Mouse (Mus musculus): ENCODE data around the gene Laptm5. TPM values are rescaled to one million over a fixed set of nuclear protein-coding genes. Genes with fewer than 3 reads are reported as not detected.
A peak's percentile ranks its signal among the peaks of the same experiment; 100 is the strongest.

Laptm5 gene
- polyA plus RNA-seq, 1 experiment from 2014 or later: 13.7 TPM

DNA sequence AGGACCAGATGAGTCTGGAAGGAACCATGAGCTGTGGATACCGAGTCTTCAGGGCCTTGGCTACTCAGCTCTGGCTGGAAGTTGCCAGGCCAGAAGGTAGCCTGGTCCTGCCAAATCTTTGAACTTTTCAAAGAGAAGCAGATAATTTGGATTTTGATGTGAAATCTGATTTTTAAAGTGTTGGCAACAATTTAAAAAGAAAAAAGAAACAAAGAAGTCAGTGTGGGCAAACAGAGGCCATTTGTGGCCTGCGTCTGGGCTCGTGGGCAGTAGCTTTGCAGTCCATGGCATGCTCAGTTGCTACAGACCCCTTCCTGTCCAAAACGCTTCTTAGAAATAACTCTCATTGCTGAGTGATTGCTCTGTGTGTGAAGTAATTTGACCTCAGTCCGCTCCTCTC lies 31.6 kb upstream of the Laptm5 start:
- no peak overlapping the region for H3K9ac ChIP-seq
- H3K4me1 ChIP-seq (replicated peaks): peaks cover 21% of the 10 kb centered on the region
- no peak for ATAC-seq (ENCODE audit: insufficient number of reproducible peaks, low FRiP score)
- H3K27ac ChIP-seq (ENCODE audit: poor library complexity, severe bottlenecking): no peak overlapping the region
- H3K27me3 ChIP-seq (replicated peaks): peaks cover 11% of the 10 kb centered on the region; the same call in 1 of the 2 replicates
- 69% methylated on average over 5 of the region's 5 CpGs for WGBS
- no peaks in the 10 kb centered on the region for H3K36me3 ChIP-seq
- H3K9me3 ChIP-seq (replicated peaks): no peaks in the 10 kb centered on the region
- no peak overlapping the region for H3K4me2 ChIP-seq
- no peak overlapping the region for H3K4me3 ChIP-seq

DNA sequence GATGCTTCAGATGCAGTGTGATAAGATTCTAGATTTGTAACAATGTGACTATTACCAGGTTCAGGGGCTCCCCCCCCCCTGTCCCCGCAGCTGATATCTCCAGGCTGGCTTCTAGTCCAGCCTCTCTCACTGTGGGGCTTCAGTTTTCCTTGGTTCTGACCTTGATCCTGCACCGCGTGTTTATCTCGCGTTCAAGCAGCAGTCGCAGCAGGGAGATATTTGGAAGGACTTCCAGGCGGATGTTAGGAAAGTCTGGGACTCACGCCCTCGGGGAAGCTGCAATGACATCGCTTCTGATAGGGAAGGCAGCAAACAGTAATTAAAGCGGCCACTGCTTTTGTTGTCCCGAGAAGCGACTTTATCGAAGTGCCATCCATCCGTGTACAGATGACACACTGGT lies 30.2 kb upstream of the Laptm5 start:
- no peaks in the 10 kb centered on the region for H3K9me3 ChIP-seq (replicated peaks)
- WGBS: 31% methylated on average over 15 of the region's 15 CpGs
- H3K36me3 ChIP-seq: no peaks in the 10 kb centered on the region
- H3K27ac ChIP-seq (ENCODE audit: poor library complexity, severe bottlenecking): no peak overlapping the region
- H3K4me3 ChIP-seq: no peak overlapping the region
- no peak for ATAC-seq (ENCODE audit: insufficient number of reproducible peaks, low FRiP score)
- H3K4me1 ChIP-seq (replicated peaks): peaks cover 21% of the 10 kb centered on the region; the same call in 1 of the 2 replicates
- H3K4me2 ChIP-seq: no peak overlapping the region
- no peak overlapping the region for H3K9ac ChIP-seq
- H3K27me3 ChIP-seq (replicated peaks): peaks cover 5% of the 10 kb centered on the region; the same call in 1 of the 2 replicates

- no peak for ATAC-seq (ENCODE audit: insufficient number of reproducible peaks, low FRiP score)
- no peak overlapping the region for H3K27ac ChIP-seq (ENCODE audit: poor library complexity, severe bottlenecking)
Measured at GRCm38 (mm10) chr4:130883820-130884533, 28.9 kb upstream of the Laptm5 start.

GRCm38 (mm10) chr4:130887148-130887745 lies 25.7 kb upstream of the Laptm5 start:
- no peak for ATAC-seq (ENCODE audit: insufficient number of reproducible peaks, low FRiP score)
- WGBS: 63% methylated on average over 11 of the region's 11 CpGs
- peaks cover 30% of the 10 kb centered on the region for H3K4me1 ChIP-seq (replicated peaks)
- H3K27ac ChIP-seq (ENCODE audit: poor library complexity, severe bottlenecking): no peak overlapping the region
- H3K36me3 ChIP-seq: no peaks in the 10 kb centered on the region
- no peak overlapping the region for H3K4me2 ChIP-seq
- no peaks in the 10 kb centered on the region for H3K9me3 ChIP-seq (replicated peaks)
- no peak overlapping the region for H3K9ac ChIP-seq
- H3K4me3 ChIP-seq: no peak overlapping the region
- no peaks in the 10 kb centered on the region; the same call in 1 of the 2 replicates for H3K27me3 ChIP-seq (replicated peaks)

More at GRCm38 (mm10) chr4:130883820-130884533, 28.9 kb upstream of the Laptm5 start:
- no peak overlapping the region for H3K4me2 ChIP-seq
- no peak overlapping the region for H3K9ac ChIP-seq
- H3K4me3 ChIP-seq: no peak overlapping the region
- WGBS: 23% methylated on average over 13 of the region's 13 CpGs
- peaks cover 5% of the 10 kb centered on the region; the same call in 1 of the 2 replicates for H3K27me3 ChIP-seq (replicated peaks)
- peaks cover 18% of the 10 kb centered on the region; the same call in 1 of the 2 replicates for H3K4me1 ChIP-seq (replicated peaks)
- H3K36me3 ChIP-seq: no peaks in the 10 kb centered on the region
- H3K9me3 ChIP-seq (replicated peaks): no peaks in the 10 kb centered on the region

DNA sequence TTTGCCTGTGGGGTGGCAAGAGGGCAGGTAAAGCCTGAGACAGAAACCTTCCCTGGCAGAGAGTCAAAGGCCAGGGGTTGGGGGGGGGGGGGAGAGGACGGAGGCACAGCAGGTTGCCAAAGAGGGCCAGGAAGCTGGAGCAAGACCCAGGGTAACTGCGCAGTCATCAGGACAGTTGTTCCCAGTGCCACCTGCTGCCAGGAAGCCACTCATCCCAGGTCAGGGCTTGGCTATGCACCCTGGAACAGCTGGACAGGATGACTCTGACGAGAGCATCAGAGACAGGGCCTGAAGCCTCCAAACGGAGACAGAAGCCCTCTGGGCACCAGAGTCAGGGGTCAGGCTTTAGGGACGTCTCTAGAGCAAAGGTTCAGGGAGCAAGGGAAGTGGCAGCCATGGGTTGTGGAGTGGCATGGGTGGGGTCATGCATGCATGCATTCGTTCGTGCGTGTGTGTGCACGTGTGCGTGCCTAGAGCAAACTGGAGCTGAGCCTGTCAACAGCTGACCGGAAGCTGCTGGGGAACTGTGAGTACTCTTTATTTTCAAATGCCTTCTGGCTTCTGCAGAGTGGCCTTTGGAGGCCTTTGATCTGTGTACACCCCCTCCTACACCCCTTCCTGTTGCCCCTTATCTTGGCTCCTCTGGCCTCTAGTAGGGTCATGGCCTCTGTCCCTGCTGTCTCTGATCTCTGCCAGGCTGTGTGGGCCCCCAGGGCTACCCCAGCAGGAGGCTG lies 23.0 kb upstream of the Laptm5 start:
- Histone ChIP-seq H3K27me3 (replicated peaks) (no peaks in the 10 kb centered on the region), H3K9ac (no peak overlapping the region), H3K36me3 (no peaks in the 10 kb centered on the region), H3K4me3 (no peak overlapping the region), H3K4me1 (replicated peaks) (peaks cover 16% of the 10 kb centered on the region), H3K4me2 (no peak overlapping the region), H3K27ac (ENCODE audit: poor library complexity, severe bottlenecking) (no peak overlapping the region), H3K9me3 (replicated peaks) (no peaks in the 10 kb centered on the region)
- 23% methylated on average over 11 of the region's 11 CpGs for WGBS
- 0 out of 2 replicates have a peak, but pooled peaks have one; percentile 13 for ATAC-seq (ENCODE audit: insufficient number of reproducible peaks, low FRiP score)

GRCm38 (mm10) chr4:130890511-130890840 lies 22.4 kb upstream of the Laptm5 start:
- Histone ChIP-seq H3K4me3 (no peak overlapping the region), H3K4me1 (replicated peaks) (peaks cover 16% of the 10 kb centered on the region), H3K27ac (ENCODE audit: poor library complexity, severe bottlenecking) (no peak overlapping the region)

DNA sequence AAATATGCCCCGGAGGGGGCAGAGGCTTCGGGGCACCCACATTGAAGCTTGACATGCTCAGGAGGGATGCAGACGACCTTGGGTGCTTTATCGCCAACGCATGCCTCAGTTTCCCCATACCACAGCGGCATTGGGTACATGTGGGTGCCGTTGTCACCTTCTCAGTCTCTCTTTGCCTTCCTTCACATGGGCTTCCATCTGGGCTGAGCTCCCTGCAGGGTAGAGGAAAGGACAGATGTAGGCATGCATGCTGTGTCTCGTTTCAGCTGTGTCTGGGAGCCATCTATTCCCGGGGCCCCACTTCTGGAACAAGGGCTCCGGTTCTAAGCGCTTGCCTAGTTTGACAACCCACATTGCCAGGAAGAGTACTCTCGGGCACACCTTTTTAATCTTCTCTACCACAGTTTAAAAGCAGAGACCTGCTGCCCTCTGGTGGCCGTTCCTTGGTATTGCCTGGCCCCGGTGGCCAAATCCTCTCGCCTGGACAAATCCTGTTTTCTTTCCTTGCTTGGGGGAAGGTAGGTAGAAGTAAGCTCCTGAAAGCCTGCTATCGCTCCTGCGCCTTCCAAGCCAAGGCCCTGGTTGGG lies 20.8 kb upstream of the Laptm5 start:
- Histone ChIP-seq H3K9ac (no peak overlapping the region), H3K9me3 (replicated peaks) (no peaks in the 10 kb centered on the region; the same call in 1 of the 2 replicates), H3K4me3 (no peak overlapping the region), H3K4me1 (replicated peaks) (peaks cover 16% of the 10 kb centered on the region), H3K36me3 (no peaks in the 10 kb centered on the region), H3K27me3 (replicated peaks) (no peaks in the 10 kb centered on the region), H3K4me2 (no peak overlapping the region), H3K27ac (ENCODE audit: poor library complexity, severe bottlenecking) (no peak overlapping the region)
- WGBS: 30% methylated on average over 17 of the region's 17 CpGs
- ATAC-seq (ENCODE audit: insufficient number of reproducible peaks, low FRiP score): no peak

More at GRCm38 (mm10) chr4:130890511-130890840, 22.4 kb upstream of the Laptm5 start:
- no peak overlapping the region for H3K4me2 ChIP-seq
- H3K27me3 ChIP-seq (replicated peaks): no peaks in the 10 kb centered on the region
- no peak for ATAC-seq (ENCODE audit: insufficient number of reproducible peaks, low FRiP score)
- no peaks in the 10 kb centered on the region for H3K9me3 ChIP-seq (replicated peaks)
- H3K9ac ChIP-seq: no peak overlapping the region
- H3K36me3 ChIP-seq: no peaks in the 10 kb centered on the region

DNA sequence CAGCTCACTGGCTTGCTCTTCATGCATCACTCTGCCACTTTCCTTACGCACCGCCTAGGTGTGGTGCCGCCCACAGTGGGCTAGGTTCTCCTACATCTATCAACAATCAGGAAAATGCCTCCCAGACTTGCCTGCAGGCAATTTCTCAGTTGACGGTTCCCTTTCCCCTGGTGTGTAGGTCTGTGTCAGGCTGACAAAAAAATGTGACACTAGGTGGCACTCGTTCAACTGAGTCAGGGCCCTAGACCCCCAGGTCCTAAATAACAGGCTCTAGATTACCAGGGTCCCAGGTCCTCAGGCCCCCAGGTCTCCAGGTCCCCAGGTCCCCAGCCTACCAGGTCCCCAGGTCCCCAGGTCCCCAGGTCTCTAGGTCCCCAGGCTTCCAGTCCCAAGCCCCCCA lies 19.2 kb upstream of the Laptm5 start:
- Histone ChIP-seq H3K36me3 (no peaks in the 10 kb centered on the region), H3K4me1 (replicated peaks) (peaks cover 16% of the 10 kb centered on the region), H3K9ac (no peak overlapping the region), H3K9me3 (replicated peaks) (no peaks in the 10 kb centered on the region; the same call in 1 of the 2 replicates), H3K4me2 (no peak overlapping the region), H3K27me3 (replicated peaks) (peaks cover 5% of the 10 kb centered on the region; the same call in 1 of the 2 replicates), H3K4me3 (no peak overlapping the region), H3K27ac (ENCODE audit: poor library complexity, severe bottlenecking) (no peak overlapping the region)
- ATAC-seq (ENCODE audit: insufficient number of reproducible peaks, low FRiP score): no peak
- 54% methylated on average over 5 of the region's 5 CpGs for WGBS

DNA sequence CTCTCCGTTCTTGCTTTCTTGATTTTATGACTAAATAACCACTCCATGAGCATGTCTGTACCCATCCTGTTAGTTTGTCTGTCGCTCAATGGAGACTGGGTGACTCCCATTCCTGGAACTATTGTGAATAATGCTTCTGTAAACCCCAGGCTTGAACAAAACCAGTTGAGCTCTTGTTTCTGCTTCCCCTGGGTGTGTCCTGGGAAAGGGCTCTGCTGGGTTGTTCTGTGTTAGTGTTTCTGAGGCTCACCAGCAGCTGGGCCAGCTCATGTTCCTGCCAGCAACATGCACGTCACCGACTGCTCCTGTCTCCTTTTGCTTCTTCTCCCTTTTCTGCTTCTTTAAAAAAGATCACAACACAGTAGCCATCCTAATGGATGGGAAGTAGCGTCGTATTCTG lies 17.2 kb upstream of the Laptm5 start:
- H3K27ac ChIP-seq (ENCODE audit: poor library complexity, severe bottlenecking): no peak overlapping the region
- H3K9ac ChIP-seq: no peak overlapping the region
- H3K9me3 ChIP-seq (replicated peaks): no peaks in the 10 kb centered on the region; the same call in 1 of the 2 replicates
- no peaks in the 10 kb centered on the region for H3K36me3 ChIP-seq
- WGBS: 81% methylated on average over 6 of the region's 6 CpGs
- H3K4me2 ChIP-seq: no peak overlapping the region
- no peak overlapping the region for H3K4me3 ChIP-seq
- ATAC-seq (ENCODE audit: insufficient number of reproducible peaks, low FRiP score): no peak
- H3K4me1 ChIP-seq (replicated peaks): peaks cover 13% of the 10 kb centered on the region
- H3K27me3 ChIP-seq (replicated peaks): peaks cover 5% of the 10 kb centered on the region; the same call in 1 of the 2 replicates

DNA sequence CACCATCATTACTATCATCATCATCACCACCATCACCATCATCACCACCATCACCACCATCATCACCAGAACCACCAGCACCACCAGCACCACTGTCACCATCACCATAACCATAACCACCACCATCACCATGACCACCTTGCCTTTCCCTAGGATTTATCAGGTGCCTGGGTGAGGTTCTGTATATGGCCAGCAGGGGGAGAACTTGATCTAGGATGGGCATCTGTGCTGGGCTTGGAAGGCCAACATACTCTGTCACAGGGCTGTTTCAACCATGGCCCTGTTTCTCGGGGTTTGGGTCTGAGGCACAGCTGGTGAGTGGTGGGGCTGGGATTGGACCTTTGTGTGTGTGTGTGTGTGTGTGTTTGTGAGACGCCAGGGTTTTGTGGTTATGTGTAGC lies 16.6 kb upstream of the Laptm5 start:
- no peak for ATAC-seq (ENCODE audit: insufficient number of reproducible peaks, low FRiP score)
- H3K9me3 ChIP-seq (replicated peaks): no peaks in the 10 kb centered on the region; the same call in 1 of the 2 replicates
- H3K9ac ChIP-seq: no peak overlapping the region
- peaks cover 5% of the 10 kb centered on the region; the same call in 1 of the 2 replicates for H3K27me3 ChIP-seq (replicated peaks)
- H3K4me3 ChIP-seq: no peak overlapping the region
- H3K4me1 ChIP-seq (replicated peaks): peaks cover 12% of the 10 kb centered on the region
- no peaks in the 10 kb centered on the region for H3K36me3 ChIP-seq
- no peak overlapping the region for H3K27ac ChIP-seq (ENCODE audit: poor library complexity, severe bottlenecking)
- 68% methylated on average over 2 of the region's 2 CpGs for WGBS
- no peak overlapping the region for H3K4me2 ChIP-seq

GRCm38 (mm10) chr4:130899383-130899781 lies 13.5 kb upstream of the Laptm5 start:
- 73% methylated on average over 2 of the region's 3 CpGs for WGBS
- ATAC-seq (ENCODE audit: insufficient number of reproducible peaks, low FRiP score): no peak
- 0 out of 2 replicates have a peak overlapping the region, but pooled peaks have one; percentile 40 for H3K27ac ChIP-seq (ENCODE audit: poor library complexity, severe bottlenecking)

More at GRCm38 (mm10) chr4:130899383-130899781, 13.5 kb upstream of the Laptm5 start:
- Histone ChIP-seq H3K27me3 (replicated peaks) (peaks cover 5% of the 10 kb centered on the region; the same call in 1 of the 2 replicates), H3K9ac (no peak overlapping the region), H3K36me3 (no peaks in the 10 kb centered on the region), H3K4me2 (no peak overlapping the region), H3K4me1 (replicated peaks) (peaks cover 29% of the 10 kb centered on the region), H3K4me3 (no peak overlapping the region), H3K9me3 (replicated peaks) (no peaks in the 10 kb centered on the region; the same call in 1 of the 2 replicates)
